Mouse (Mus musculus) forebrain, embryonic 13.5 days (tissue): Measurements from ENCODE around the gene Gm9736. TPM values are rescaled to one million over a fixed set of nuclear protein-coding genes. Genes with fewer than 3 reads are reported as not detected.
"Not testable (repeated sequence)": the region's sequence is repeated elsewhere in the genome, so short reads cannot be mapped to it uniquely, and the experiment has no call there.

ENCODE experiments used
- ATAC-seq: fragments of 200-750 bp; cut with Nextera tagmentation; 2 replicates; pipeline ENCODE4 v1.8.0; 2017
- H3K27ac ChIP-seq: fragments of 300-500 bp; sonication (generic); 2 replicates; pipeline ENCODE4 v1.5.1; 2015; ENCODE audit warnings: inconsistent platforms, mild to moderate bottlenecking, moderate library complexity
- H3K27me3 ChIP-seq: fragments of 300-500 bp; sonication (generic); 2 replicates; pipeline ENCODE4 v1.6.1; 2015; ENCODE audit warnings: mild to moderate bottlenecking, inconsistent platforms
- H3K36me3 ChIP-seq: fragments of 300-500 bp; sonication (generic); 2 replicates; pipeline ENCODE4 v1.6.1; 2015; ENCODE audit warnings: mild to moderate bottlenecking, inconsistent platforms; ENCODE audit not compliant: poor library complexity, severe bottlenecking
- H3K4me1 ChIP-seq: fragments of 300-500 bp; sonication (generic); 2 replicates; pipeline ENCODE4 v1.6.1; 2015; ENCODE audit warnings: inconsistent platforms
- H3K4me2 ChIP-seq: fragments of 300-500 bp; sonication (generic); 2 replicates; pipeline ENCODE4 v1.6.1; 2015; ENCODE audit warnings: inconsistent platforms, mild to moderate bottlenecking, moderate library complexity
- H3K4me3 ChIP-seq: fragments of 300-500 bp; sonication (generic); 2 replicates; pipeline ENCODE4 v1.5.1; 2015; ENCODE audit warnings: mild to moderate bottlenecking, inconsistent platforms
- H3K9ac ChIP-seq: fragments of 300-500 bp; sonication (generic); 2 replicates; pipeline ENCODE4 v1.6.1; 2015; ENCODE audit warnings: mild to moderate bottlenecking, inconsistent platforms
- H3K9me3 ChIP-seq: fragments of 300-500 bp; sonication (generic); replicated peaks from 2 replicates; pipeline ENCODE4 v1.6.1; 2016; ENCODE audit warnings: inconsistent platforms
- WGBS: fragments of 180-500 bp; shearing (Covaris S2); methylation state at CpG from one replicate; pipeline ENCODE4 v1.1.7; 2015; 5-methylcytosine and 5-hydroxymethylcytosine counted together
- polyA plus RNA-seq: library from polyadenylated mRNA; unstranded; fragments of >200 nt; fragmentation: Nextera tagmentation; extraction: Ambion mirVana; gene quantifications from 2 replicates; pipeline ENCODE4 v1.2.1, GENCODE M21; 2015

The Gm9736 gene
- polyA plus RNA-seq, 1 experiment from 2014 or later = not detected

GRCm38 (mm10) chr10:77715507-77715906, 35.6 kb downstream of the Gm9736 start, which contains the start of gene Gm10142:
Gene Gm10142 (plus strand): TSS chr10:77715807.
- 85% methylated on average over 1 of the region's 1 CpGs for WGBS
- no peaks in the 10 kb centered on the region for H3K36me3 ChIP-seq
- H3K27ac ChIP-seq = no peak within 1 kb of the TSS
- H3K9ac ChIP-seq = no peak within 1 kb of the TSS
- H3K27me3 ChIP-seq = no peaks in the 10 kb centered on the region
- peaks cover 9% of the 10 kb centered on the region for H3K9me3 ChIP-seq
- ATAC-seq = no peak
- no peak within 1 kb of the TSS for H3K4me2 ChIP-seq
- no peak within 1 kb of the TSS for H3K4me3 ChIP-seq
- H3K4me1 ChIP-seq = no peaks in the 10 kb centered on the region

- 74% methylated on average over 4 of the region's 4 CpGs for WGBS
- Histone ChIP-seq H3K4me3 (no peak overlapping the region), H3K9ac (no peak overlapping the region), H3K4me2 (no peak overlapping the region), H3K9me3 (peaks cover 5% of the 10 kb centered on the region; the same call in 1 of the 2 replicates), H3K27ac (no peak overlapping the region), H3K36me3 (no peaks in the 10 kb centered on the region), H3K4me1 (no peaks in the 10 kb centered on the region), H3K27me3 (no peaks in the 10 kb centered on the region)
- no peak for ATAC-seq
These were observed 37.4 kb downstream of the Gm9736 start for GRCm38 (mm10) chr10:77713734-77714133.

- not testable (repeated sequence) for H3K27ac ChIP-seq, ATAC-seq, H3K36me3 ChIP-seq, H3K9ac ChIP-seq, H3K4me2 ChIP-seq, H3K4me3 ChIP-seq, H3K27me3 ChIP-seq, H3K4me1 ChIP-seq
- peaks cover 11% of the 10 kb centered on the region for H3K9me3 ChIP-seq
These were observed 40.0 kb downstream of the Gm9736 start, which contains the start of gene Gm10024 for GRCm38 (mm10) chr10:77711157-77711556. Gene Gm10024 (plus strand): TSS chr10:77711457.

- no peaks in the 10 kb centered on the region for H3K36me3 ChIP-seq
- no peak for ATAC-seq
- H3K27me3 ChIP-seq = no peaks in the 10 kb centered on the region
- H3K4me3 ChIP-seq = no peak overlapping the region
- H3K4me1 ChIP-seq = no peaks in the 10 kb centered on the region
- no peak overlapping the region for H3K27ac ChIP-seq
- WGBS = 86% methylated on average over 3 of the region's 3 CpGs
- H3K9me3 ChIP-seq = peaks cover 14% of the 10 kb centered on the region
- H3K9ac ChIP-seq = no peak overlapping the region
- H3K4me2 ChIP-seq = no peak overlapping the region
These were observed 41.3 kb downstream of the Gm9736 start for GRCm38 (mm10) chr10:77709831-77710230.

GRCm38 (mm10) chr10:77706326-77706725, 44.8 kb downstream of the Gm9736 start, which contains the start of gene Gm10272:
Gene Gm10272 (plus strand): TSS chr10:77706626.
- Histone ChIP-seq H3K27me3 (no peaks in the 10 kb centered on the region), H3K9ac (no peak within 1 kb of the TSS), H3K27ac (no peak within 1 kb of the TSS), H3K4me3 (no peak within 1 kb of the TSS), H3K36me3 (no peaks in the 10 kb centered on the region), H3K4me1 (no peaks in the 10 kb centered on the region), H3K9me3 (peaks cover 25% of the 10 kb centered on the region), H3K4me2 (no peak within 1 kb of the TSS)
- no peak for ATAC-seq
- 100% methylated on average over 1 of the region's 1 CpGs for WGBS

Other genes starting within 250 kb of the Gm9736 start
- gene Fam207a, start 235.6 kb downstream of the Gm9736 start, polyA plus RNA-seq = 37.5 and 38.7 TPM in 2 replicates
- gene Itgb2, start 221.1 kb downstream of the Gm9736 start, polyA plus RNA-seq = 0.34 and 0.37 TPM in 2 replicates
- 57.8 and 63.6 TPM in 2 replicates for gene Pttg1ip, start 169.6 kb downstream of the Gm9736 start, polyA plus RNA-seq
- 329 and 347 TPM in 2 replicates for gene Sumo3, start 145.3 kb downstream of the Gm9736 start, polyA plus RNA-seq
- gene Gm49325, start 145.2 kb downstream of the Gm9736 start, polyA plus RNA-seq = 2.3 TPM in 1 of 2 replicates, not detected in the other
- 103 and 115 TPM in 2 replicates for gene Ube2g2, start 129.1 kb downstream of the Gm9736 start, polyA plus RNA-seq
- gene Tspear, start 64.8 kb downstream of the Gm9736 start, polyA plus RNA-seq = 0.64 and 0.65 TPM in 2 replicates
- not detected in 2 replicates for gene Gm19402, start 60.6 kb downstream of the Gm9736 start, polyA plus RNA-seq
- not detected in 2 replicates for gene Gm9508, start 54.1 kb downstream of the Gm9736 start, polyA plus RNA-seq
- gene Gm10272, start 44.7 kb downstream of the Gm9736 start, polyA plus RNA-seq = not detected in 2 replicates
- not detected in 2 replicates for gene Gm10024, start 39.9 kb downstream of the Gm9736 start, polyA plus RNA-seq
- not detected in 2 replicates for gene Gm10142, start 35.5 kb downstream of the Gm9736 start, polyA plus RNA-seq
- not detected in 2 replicates for gene Krtap12-1, start 30.8 kb downstream of the Gm9736 start, polyA plus RNA-seq
- not detected in 2 replicates for gene Gm10100, start 24.9 kb downstream of the Gm9736 start, polyA plus RNA-seq
- not detected in 2 replicates for gene Gm18596, start 8.7 kb downstream of the Gm9736 start, polyA plus RNA-seq
- gene Gm3233, start 8.3 kb upstream of the Gm9736 start, polyA plus RNA-seq = not detected in 2 replicates
- not detected in 2 replicates for gene Gm3238, start 20.0 kb upstream of the Gm9736 start, polyA plus RNA-seq
- not detected in 2 replicates for gene Gm7138, start 25.6 kb upstream of the Gm9736 start, polyA plus RNA-seq
- not detected in 2 replicates for gene Gm3250, start 31.2 kb upstream of the Gm9736 start, polyA plus RNA-seq
- gene Gm7137, start 36.8 kb upstream of the Gm9736 start, polyA plus RNA-seq = not detected in 2 replicates
- gene Gm9639, start 43.7 kb upstream of the Gm9736 start, polyA plus RNA-seq = not detected in 2 replicates
- gene Gm19668, start 47.8 kb upstream of the Gm9736 start, polyA plus RNA-seq = not detected in 2 replicates
- not detected in 2 replicates for gene Gm9507, start 60.5 kb upstream of the Gm9736 start, polyA plus RNA-seq
- not detected in 2 replicates for gene Gm2696, start 63.3 kb upstream of the Gm9736 start, polyA plus RNA-seq
- not detected in 2 replicates for gene Krtap10-4, start 75.7 kb upstream of the Gm9736 start, polyA plus RNA-seq
- not detected in 2 replicates for gene Krtap10-10, start 84.6 kb upstream of the Gm9736 start, polyA plus RNA-seq
- not detected in 2 replicates for gene Gm36176, start 95.4 kb upstream of the Gm9736 start, polyA plus RNA-seq
- not detected in 2 replicates for gene Gm10318, start 101.5 kb upstream of the Gm9736 start, polyA plus RNA-seq
- gene Gm3285, start 110.6 kb upstream of the Gm9736 start, polyA plus RNA-seq = not detected in 2 replicates
- 4.7 and 6.8 TPM in 2 replicates for gene Lrrc3, start 151.2 kb upstream of the Gm9736 start, polyA plus RNA-seq
- gene Trpm2, start 219.2 kb upstream of the Gm9736 start, polyA plus RNA-seq = 1.4 and 1.6 TPM in 2 replicates
- gene 1810043G02Rik, start 227.2 kb upstream of the Gm9736 start, polyA plus RNA-seq = 26.7 and 36.1 TPM in 2 replicates